Mouse (Mus musculus) brown adipose tissue, adult 24 weeks (tissue): Measurements from ENCODE around the gene Ptprk. TPM values are rescaled to one million over a fixed set of nuclear protein-coding genes. Genes with fewer than 3 reads are reported as not detected.

Source experiments
- H3K27ac ChIP-seq: fragments of 200-500 bp; replicated peaks from 2 replicates; pipeline ENCODE4 v1.5.1; 2012; ENCODE audit warnings: low read depth, mild to moderate bottlenecking, low read length
- H3K4me1 ChIP-seq: fragments of 200-500 bp; 2 replicates; pipeline ENCODE4 v1.6.1; 2012; ENCODE audit warnings: low read length, mixed read lengths; ENCODE audit not compliant: control insufficient read depth, insufficient read depth, insufficient read length
- H3K4me3 ChIP-seq: fragments of 200-500 bp; 2 replicates; pipeline ENCODE4 v1.5.1; 2012; ENCODE audit warnings: low read depth, mild to moderate bottlenecking, low read length, moderate library complexity; ENCODE audit not compliant: insufficient read depth
- polyA plus RNA-seq: library from polyadenylated mRNA; stranded (reverse); fragments of >200 nt; gene quantifications from 2 replicates; pipeline ENCODE4 v1.2.4, GENCODE M21; 2012; ENCODE audit not compliant: missing spikeins, insufficient read depth, insufficient read length

Gene Ptprk
- 3.3 and 4.5 TPM in 2 replicates for polyA plus RNA-seq

DNA sequence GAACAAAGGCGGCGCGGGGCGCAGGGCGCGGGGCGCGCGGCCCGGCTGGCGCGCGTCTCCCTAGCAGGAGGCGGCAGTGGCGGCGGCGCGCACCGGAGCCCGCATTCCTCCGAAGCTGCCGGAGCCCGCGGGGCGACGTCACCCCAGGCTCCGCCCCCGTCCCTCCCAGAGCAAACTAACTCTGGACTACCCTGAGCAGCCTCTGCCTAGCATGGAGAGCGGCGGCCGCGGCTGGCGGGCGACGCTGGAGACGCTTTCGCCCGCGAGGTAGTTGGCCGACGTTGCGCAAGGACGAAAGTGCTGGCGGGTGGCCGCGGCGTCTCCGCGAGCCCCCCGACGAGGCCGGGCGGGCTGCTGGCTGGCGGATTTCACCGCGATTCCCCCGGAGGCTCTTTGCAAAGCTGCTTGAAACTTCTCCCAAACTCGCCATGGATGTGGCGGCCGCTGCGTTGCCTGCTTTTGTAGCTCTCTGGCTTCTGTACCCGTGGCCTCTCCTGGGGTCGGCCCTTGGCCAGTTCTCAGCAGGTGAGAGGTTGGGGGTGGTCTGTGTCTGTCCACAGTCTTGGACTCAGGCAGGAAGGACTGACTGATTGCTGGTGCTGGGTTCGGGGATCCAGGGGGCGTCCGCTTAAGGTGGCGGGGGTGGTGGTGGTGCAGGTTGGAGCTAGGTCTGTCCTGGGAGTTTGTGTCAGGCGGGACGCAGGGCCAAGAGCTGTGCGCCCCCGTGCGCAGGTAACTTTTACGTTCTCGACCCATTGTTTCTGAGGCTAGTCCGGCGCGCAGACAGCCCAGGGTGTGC lies at the start of gene Ptprk:
Gene Ptprk, plus strand, starts transcription at position 168 of the 799 bp plus-strand sequence.
- peak within 1 kb of the TSS; percentile 62 for H3K27ac ChIP-seq
- no peaks in the 10 kb centered on the region for H3K4me1 ChIP-seq
- peak within 1 kb of the TSS; percentile 89 for H3K4me3 ChIP-seq

DNA sequence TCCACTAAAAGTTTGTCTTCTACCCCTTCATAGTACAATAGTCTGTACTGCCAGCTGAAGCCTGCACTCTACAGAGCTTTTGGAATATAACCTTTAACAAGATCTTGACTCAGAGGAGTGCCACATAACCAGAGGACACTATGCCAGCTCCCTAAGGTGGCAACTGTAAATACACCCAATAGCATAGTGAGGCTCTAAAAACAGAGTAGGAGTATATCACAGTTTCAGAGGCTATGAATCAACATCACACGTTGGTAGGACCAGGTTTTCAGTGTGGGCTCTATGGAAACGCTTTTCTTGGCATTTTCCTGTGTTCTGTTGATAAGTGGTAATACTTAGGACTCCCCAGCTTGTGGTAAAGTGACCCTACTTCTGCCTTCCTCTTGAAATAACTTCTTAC lies 46.8 kb upstream of the Ptprk start:
- Histone ChIP-seq H3K4me3 (no peak overlapping the region), H3K4me1 (no peaks in the 10 kb centered on the region), H3K27ac (no peak overlapping the region)

DNA sequence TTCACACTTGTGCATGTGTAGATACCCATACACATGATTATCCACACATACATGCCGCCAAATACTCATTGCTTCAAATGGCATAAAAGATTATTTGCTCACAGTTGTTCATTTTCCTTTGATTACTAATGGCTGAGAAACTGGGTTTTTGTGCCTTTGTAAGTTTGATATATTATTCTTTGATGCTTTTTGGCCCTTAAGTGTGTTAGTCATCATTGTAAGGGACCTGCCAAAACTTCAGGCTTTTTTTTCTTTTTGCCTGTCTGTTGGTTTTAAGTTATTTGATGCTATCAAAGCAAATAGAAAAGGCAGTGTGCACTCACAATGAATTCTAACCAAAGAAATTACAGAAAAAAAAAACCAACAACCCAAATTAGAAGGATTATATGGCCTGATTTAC lies 38.2 kb upstream of the Ptprk start:
- Histone ChIP-seq H3K4me3 (no peak overlapping the region), H3K4me1 (no peaks in the 10 kb centered on the region), H3K27ac (no peak overlapping the region)

DNA sequence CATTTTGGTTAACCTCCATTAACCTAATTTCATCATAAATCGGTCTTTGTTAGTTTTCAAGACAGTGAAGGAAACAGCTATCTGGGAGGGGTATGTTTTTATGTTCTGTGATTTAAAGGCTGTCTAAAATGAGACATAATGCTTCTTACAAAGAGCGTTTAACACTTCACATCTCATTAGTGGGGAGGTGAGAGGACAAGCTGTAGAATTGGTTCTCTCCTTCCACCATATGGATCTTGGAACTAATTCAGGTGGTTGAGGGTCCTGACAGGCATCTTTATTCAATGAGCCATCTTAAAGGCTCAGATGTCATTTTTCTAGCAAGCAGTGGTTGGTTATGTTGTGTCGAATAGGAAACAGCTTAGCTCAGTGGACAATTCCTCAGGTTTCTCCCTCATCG lies 19.9 kb upstream of the Ptprk start:
- no peak overlapping the region for H3K4me3 ChIP-seq
- H3K27ac ChIP-seq, result no peak overlapping the region
- no peaks in the 10 kb centered on the region for H3K4me1 ChIP-seq

DNA sequence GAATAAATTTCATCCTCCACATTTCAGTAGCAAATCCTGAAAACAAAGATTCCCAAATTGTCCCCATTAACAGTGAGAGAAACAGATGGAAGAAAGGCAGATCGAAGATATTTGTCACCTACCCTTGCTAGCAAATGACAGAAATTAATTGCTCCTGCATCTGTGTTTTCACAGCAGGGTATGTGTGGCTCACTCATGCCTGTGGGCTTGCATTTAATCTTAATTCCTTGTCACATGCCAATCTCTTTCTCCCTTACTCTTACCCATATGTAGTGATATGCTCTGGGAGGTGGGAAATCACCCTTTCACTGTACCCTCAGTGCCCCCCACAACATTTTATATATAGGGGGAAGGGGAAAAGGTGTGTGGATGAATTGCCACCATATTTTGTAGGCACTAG lies 15.4 kb upstream of the Ptprk start:
- H3K4me3 ChIP-seq, result no peak overlapping the region
- H3K27ac ChIP-seq, result no peak overlapping the region
- no peaks in the 10 kb centered on the region for H3K4me1 ChIP-seq

DNA sequence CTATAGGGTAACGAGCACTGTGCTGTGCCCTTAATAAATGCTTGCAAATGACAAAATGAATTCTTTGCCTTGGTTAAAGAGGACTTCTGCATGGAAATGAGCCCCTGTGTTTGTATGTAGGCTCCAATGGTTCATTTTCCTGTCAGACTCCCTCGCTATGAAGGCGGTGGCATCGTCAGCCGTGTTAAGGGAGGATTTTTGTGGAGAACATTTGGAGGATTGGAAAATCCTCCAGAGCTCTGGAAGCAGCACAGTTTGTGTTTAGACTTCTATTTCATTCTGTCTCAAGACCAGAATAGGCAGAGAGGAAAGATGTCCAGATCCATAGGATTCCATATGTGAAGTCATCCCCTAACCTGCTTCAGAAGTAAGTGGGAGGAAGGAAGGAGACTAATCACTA lies 6.6 kb upstream of the Ptprk start:
- Histone ChIP-seq H3K4me1 (no peaks in the 10 kb centered on the region), H3K27ac (no peak overlapping the region), H3K4me3 (no peak overlapping the region)

DNA sequence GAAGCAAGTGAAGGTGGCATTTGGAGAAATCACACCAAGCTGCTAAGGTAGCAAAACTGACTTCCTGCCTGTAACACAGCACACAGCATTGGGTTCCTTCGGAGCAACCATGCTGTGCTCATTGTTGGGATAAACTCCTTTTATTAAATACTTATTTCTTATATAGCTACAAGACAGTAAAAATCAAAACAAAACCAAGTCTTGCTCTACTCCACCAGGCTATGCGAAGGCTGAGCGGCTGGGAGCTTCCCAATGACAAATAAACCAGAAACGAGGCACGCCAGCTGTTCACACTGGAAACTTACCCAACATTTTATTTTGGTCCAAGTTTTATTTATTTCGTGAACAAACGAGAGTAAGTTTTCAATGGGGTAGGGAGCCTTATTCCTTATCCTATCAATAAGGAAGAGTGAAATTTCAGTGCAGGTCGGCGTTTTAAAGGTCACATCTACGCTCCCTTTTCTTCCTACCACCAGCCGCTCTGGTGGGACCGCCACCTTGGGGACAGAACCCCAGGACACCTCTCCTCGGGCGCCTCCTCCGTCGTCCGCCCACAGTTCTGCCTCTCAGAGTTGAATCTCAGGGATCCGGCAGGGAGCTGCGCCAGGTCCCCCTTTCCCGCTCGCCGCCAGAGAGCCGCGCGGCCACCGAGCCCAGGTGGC lies 498 bp upstream of the Ptprk start:
- peak overlapping the region; percentile 89 for H3K4me3 ChIP-seq
- peak overlapping the region; percentile 62 for H3K27ac ChIP-seq
- H3K4me1 ChIP-seq, result no peaks in the 10 kb centered on the region

DNA sequence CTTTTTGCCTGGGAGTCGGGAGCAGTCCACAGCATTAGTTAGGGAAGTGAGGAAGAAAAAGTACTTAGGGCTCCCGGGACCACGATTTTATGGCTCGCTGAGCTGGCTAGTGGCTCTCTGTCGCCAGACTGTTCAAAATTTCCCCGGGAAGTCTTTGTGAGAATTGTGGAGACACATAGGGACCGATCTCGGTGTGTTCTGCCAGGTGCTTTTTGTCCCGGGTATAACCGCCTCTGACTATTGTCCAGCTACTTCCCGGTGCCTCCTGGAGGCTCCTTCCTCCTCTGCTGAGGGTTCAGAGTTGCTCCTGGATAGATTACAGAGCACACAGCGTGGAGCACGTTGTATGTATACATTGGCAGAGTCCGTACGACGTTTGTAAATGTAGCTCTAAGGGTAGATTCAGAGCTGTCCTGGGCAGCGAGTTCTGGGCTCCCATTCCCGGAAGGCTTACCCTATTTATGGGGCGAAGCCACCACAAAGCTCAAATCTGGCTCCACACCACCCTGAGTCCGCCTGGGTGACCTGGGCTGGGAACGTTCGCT lies 943 bp downstream of the Ptprk start:
- H3K27ac ChIP-seq, result peak overlapping the region; percentile 61
- peak overlapping the region; percentile 89 for H3K4me3 ChIP-seq
- no peaks in the 10 kb centered on the region for H3K4me1 ChIP-seq

DNA sequence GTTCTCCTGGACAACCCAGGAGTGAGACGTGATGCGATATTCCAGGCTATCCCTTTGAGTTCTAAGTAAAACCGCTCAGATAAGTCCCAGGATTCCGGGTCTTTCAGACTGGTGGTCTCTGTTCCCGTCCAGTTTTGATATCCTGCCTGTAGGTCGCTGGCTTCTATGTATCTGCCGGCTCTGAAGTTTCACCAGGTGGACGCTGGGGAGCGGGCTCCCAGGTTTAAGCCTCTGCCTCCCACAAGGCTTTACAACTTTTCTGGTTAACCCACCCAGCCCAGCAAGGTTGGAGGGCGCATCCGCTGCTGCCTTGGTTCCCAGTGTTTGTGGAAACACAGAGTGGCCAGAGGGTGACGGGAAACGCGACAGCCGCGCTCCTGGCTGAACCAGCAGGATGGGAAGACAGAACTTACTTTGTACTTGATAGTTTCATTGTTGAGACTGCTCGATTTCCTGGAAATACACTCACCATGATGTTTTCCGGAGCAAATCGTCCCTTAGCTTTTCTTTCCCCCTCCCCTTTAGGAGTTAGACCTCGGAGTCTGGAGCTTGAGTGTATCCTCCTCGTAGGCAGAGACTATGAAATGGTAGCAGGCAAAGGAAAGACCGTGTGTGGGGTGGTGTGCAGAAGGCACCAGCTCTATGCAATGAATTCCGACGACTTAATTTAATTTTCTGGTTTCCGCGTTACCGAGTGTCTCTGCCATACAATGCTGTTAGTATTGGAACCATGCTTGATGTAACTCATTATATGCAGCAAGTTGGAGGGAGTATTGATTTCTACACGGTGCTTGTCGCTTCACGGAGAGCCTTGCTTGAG lies 1.6 kb downstream of the Ptprk start:
- Histone ChIP-seq H3K27ac (no peak overlapping the region), H3K4me3 (peak overlapping the region; percentile 89), H3K4me1 (no peaks in the 10 kb centered on the region)

DNA sequence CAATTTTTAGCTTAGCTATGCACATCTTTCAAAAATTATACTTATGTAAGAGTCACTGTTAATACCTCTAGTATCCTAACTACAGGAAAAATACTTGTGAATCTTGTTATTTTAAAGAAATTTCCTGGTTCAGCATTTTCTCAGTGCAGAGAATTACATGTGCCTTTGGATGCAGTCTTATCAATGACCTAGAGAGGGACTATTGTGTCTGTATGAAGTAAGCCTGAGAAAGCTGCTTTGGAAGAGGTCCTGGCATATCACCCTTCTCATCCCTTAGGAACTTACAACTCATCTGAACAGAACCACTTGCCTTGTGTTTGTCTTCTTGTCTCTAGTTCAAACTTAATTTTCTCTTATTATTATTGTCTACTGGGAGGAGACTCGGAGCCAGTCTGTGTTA lies 3.6 kb downstream of the Ptprk start:
- no peak overlapping the region for H3K4me3 ChIP-seq

DNA sequence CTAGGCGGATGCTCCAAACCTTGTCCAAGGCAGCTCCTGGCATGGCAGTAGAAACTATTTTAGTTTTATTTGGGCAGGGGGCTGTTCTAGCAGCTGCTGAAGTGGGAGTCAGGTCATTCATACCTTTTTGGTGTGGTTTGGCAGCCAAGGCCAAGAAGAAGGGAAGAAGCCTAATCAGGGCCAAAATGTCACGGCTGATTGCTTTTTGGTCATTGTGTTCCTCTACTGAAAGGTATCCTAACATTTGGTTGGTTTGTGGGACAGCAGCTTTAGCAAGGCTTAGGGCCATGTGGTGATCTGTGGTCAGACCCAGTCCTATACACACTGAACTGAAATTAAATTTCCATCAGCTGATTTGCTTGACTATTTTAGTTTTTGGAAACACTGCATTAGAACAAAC lies 6.6 kb downstream of the Ptprk start:
- Histone ChIP-seq H3K4me1 (no peaks in the 10 kb centered on the region), H3K27ac (no peak overlapping the region)

More for the DNA sequence above, 3.6 kb downstream of the Ptprk start:
- Histone ChIP-seq H3K4me1 (no peaks in the 10 kb centered on the region), H3K27ac (no peak overlapping the region)

DNA sequence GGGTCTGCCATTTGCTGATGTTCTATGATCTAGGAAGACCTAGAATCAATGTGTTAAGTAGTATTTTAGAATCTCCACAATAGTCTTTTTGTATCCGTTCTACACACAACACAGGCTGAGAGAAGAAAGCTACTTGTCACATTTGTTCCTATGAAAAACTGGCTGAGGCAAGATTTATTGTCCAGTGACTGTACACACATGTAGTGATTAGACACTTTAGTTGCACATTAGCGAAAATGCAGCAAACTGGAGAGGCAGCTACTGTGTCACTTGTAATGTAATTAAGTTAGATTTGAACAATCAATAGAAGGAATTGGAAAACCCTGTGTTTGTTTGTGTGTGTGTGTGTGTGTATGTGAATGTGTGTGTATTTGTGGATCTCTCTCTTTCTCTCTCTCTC lies 8.6 kb downstream of the Ptprk start:
- H3K4me3 ChIP-seq, result no peak overlapping the region
- H3K4me1 ChIP-seq, result no peaks in the 10 kb centered on the region; the same call in 1 of the 2 replicates

More for the DNA sequence above, 6.6 kb downstream of the Ptprk start:
- H3K4me3 ChIP-seq, result no peak overlapping the region

DNA sequence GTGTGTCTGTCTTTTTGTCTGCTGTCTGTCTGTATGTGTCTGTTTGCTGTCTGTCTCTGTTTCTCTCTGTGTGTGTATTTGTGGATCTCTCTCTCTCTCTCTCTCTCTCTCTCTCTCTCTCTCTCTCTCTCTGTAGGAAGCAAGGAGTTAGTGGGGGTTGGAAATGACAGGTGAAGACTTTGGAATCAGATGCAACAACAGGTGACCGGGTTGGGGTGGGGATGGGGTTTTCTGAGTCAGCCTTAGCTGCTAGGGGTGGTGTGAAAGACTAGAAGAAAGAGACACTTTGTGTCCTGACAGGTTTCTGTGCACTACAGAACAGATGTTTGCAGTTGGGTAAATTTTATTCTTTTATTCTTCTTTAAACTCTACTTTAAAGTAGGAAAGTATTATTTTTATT lies 9.0 kb downstream of the Ptprk start:
- Histone ChIP-seq H3K27ac (no peak overlapping the region), H3K4me3 (no peak overlapping the region), H3K4me1 (no peaks in the 10 kb centered on the region; the same call in 1 of the 2 replicates)

More for the DNA sequence above, 8.6 kb downstream of the Ptprk start:
- no peak overlapping the region for H3K27ac ChIP-seq

DNA sequence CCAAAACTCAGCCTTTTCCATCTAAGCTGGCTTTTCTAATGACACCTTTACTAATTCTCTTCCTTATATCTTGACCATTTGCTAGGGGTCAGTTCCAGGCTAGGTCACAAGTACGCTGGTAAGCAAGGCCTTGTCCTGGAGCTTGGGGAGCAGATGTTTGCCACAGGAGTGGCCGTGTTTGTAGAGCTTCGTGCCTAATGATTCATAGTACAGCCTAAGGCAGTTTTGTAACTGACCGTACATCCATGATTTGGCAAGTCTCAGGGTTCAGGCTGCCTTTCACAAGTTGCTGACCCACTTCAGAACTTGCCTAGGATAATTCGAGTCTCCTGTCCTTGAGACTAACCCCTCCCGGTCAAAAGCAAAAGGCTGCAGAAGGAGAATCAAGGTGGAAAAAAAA lies 12.7 kb downstream of the Ptprk start:
- Histone ChIP-seq H3K27ac (no peak overlapping the region), H3K4me3 (no peak overlapping the region), H3K4me1 (no peaks in the 10 kb centered on the region; the same call in 1 of the 2 replicates)

DNA sequence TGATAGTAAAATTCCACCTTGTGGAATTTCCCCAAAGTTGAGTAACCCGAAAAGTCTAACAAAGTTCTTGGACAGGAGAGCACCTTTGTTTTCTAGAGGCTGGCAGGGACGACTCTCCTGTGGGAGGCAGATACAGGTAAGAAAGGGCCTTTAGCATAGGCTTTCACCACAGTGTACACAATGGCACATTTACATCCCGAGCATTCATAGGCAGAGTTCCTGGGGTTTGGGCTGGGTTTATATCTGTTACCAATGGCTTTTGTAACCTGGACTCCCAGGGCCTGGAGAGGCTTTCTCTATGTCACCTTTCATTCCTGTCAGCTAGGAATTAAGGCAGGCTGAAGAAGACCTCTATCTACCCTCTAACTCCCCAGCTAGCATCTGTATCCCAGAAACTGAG lies 13.1 kb downstream of the Ptprk start:
- no peak overlapping the region for H3K27ac ChIP-seq
- H3K4me3 ChIP-seq, result no peak overlapping the region
- H3K4me1 ChIP-seq, result no peaks in the 10 kb centered on the region; the same call in 1 of the 2 replicates
